Mouse (Mus musculus): ENCODE data around the gene Flot1. TPM values are rescaled to one million over a fixed set of nuclear protein-coding genes. Genes with fewer than 3 reads are reported as not detected.
A peak's percentile ranks its signal among the peaks of the same experiment; 100 is the strongest.

Flot1 gene
- total and polyA plus RNA-seq, 3 experiments: 38.1 to 64.1 TPM; not detected in 1

- H3K9ac ChIP-seq (ENCODE audit: control insufficient read depth, low read depth, low read length, poor library complexity, severe bottlenecking): peak overlapping the region; percentile 74
- peaks cover 0 to 5% of the 10 kb centered on the region in 2 experiments; a peak in 2 of 4 replicates for H3K36me3 ChIP-seq (ENCODE audit: control insufficient read depth in 1 of 2, insufficient read depth in 2 of 2, low read length in 2 of 2)
- H3K27me3 ChIP-seq (ENCODE audit: control insufficient read depth in 1 of 2, insufficient read depth in 2 of 2, low read length in 2 of 2): no peaks in the 10 kb centered on the region
- DNase-seq (ENCODE audit: low read depth, low spot score): peak; percentile 53
- no peaks in the 10 kb centered on the region for H3K9me3 ChIP-seq (replicated peaks; ENCODE audit: insufficient read depth, low read length)
- TF ChIP-seq BHLHE40 (IDR thresholded peaks at IDR 0.05; ENCODE audit: borderline replicate concordance, low read depth, low read length) (no peak), POLR2A (IDR thresholded peaks at IDR 0.05; ENCODE audit: control insufficient read depth in 1 of 2, insufficient read depth in 1 of 2, low read depth in 1 of 2, low read length in 2 of 2, poor library complexity in 1 of 2) (0 out of 4 replicates have a peak, but pooled peaks of 1 of the 2 experiments have one; percentile 22), ELF1 (IDR thresholded peaks at IDR 0.05; ENCODE audit: low read depth, low read length) (peak; percentile 60; the same call in 1 of the 2 replicates), ETS1 (IDR thresholded peaks at IDR 0.05; ENCODE audit: low read depth, low read length) (peak; percentile 14; the same call in 1 of the 2 replicates), CTCF (IDR thresholded peaks at IDR 0.05 in 2 of 3, conservative IDR thresholded peaks at IDR 0.05 in 1 of 3; ENCODE audit: control insufficient read depth in 1 of 3, insufficient read depth in 1 of 3, low read depth in 2 of 3, low read length in 3 of 3, poor library complexity in 1 of 3, severe bottlenecking in 1 of 3) (0 out of 6 replicates have a peak, but pooled peaks of 1 of the 3 experiments have one; percentile 3)
- H3K79me2 ChIP-seq (ENCODE audit: control insufficient read depth, insufficient read depth, low read length, poor library complexity): peaks cover 18% of the 10 kb centered on the region
- H3K4me3 ChIP-seq (ENCODE audit: control insufficient read depth in 1 of 2, insufficient read depth in 1 of 2, low read depth in 2 of 2, low read length in 2 of 2): peak overlapping the region; percentile 70
- H3K27ac ChIP-seq (ENCODE audit: control insufficient read depth, low read depth, low read length): peak overlapping the region; percentile 72
- H3K4me1 ChIP-seq (ENCODE audit: control insufficient read depth in 1 of 2, insufficient read depth in 2 of 2, low read length in 2 of 2): peaks cover 2 to 10% of the 10 kb centered on the region in 2 experiments; a peak in 3 of 4 replicates
Measured at GRCm38 (mm10) chr17:35868165-35868820, 45.3 kb downstream of the Flot1 start.

- H3K4me1 ChIP-seq (ENCODE audit: control insufficient read depth in 1 of 2, insufficient read depth in 2 of 2, low read length in 2 of 2): peaks cover 2 to 14% of the 10 kb centered on the region in 2 experiments; a peak in 3 of 4 replicates
- H3K27me3 ChIP-seq (ENCODE audit: control insufficient read depth in 1 of 2, insufficient read depth in 2 of 2, low read length in 2 of 2): no peaks in the 10 kb centered on the region
- no peak for TF ChIP-seq ZMIZ1 (IDR thresholded peaks at IDR 0.05; ENCODE audit: low read depth, low read length)
- TF ChIP-seq MXI1 (IDR thresholded peaks at IDR 0.05; ENCODE audit: low read depth, low read length): peak; percentile 24; the same call in 1 of the 2 replicates
- H3K9me3 ChIP-seq (replicated peaks; ENCODE audit: insufficient read depth, low read length): no peaks in the 10 kb centered on the region
- peaks cover 18% of the 10 kb centered on the region for H3K79me2 ChIP-seq (ENCODE audit: control insufficient read depth, insufficient read depth, low read length, poor library complexity)
- peak overlapping the region; percentile 74 for H3K9ac ChIP-seq (ENCODE audit: control insufficient read depth, low read depth, low read length, poor library complexity, severe bottlenecking)
- peaks cover 0 to 10% of the 10 kb centered on the region in 2 experiments; a peak in 2 of 4 replicates for H3K36me3 ChIP-seq (ENCODE audit: control insufficient read depth in 1 of 2, insufficient read depth in 2 of 2, low read length in 2 of 2)
- peak overlapping the region; percentile 72 for H3K27ac ChIP-seq (ENCODE audit: control insufficient read depth, low read depth, low read length)
- H3K4me3 ChIP-seq (ENCODE audit: control insufficient read depth in 1 of 2, insufficient read depth in 1 of 2, low read depth in 2 of 2, low read length in 2 of 2): peak overlapping the region; percentile 63 to 70
- DNase-seq (ENCODE audit: low read depth, low spot score): peak; percentile 34
Measured at GRCm38 (mm10) chr17:35868961-35869345, 45.9 kb downstream of the Flot1 start.

GRCm38 (mm10) chr17:35869346-35870067 is 46.5 kb downstream of the Flot1 start:
- Histone ChIP-seq H3K9ac (ENCODE audit: control insufficient read depth, low read depth, low read length, poor library complexity, severe bottlenecking) (peak overlapping the region; percentile 74), H3K79me2 (ENCODE audit: control insufficient read depth, insufficient read depth, low read length, poor library complexity) (peaks cover 18% of the 10 kb centered on the region), H3K27ac (ENCODE audit: control insufficient read depth, low read depth, low read length) (peak overlapping the region; percentile 88), H3K4me1 (ENCODE audit: control insufficient read depth in 1 of 2, insufficient read depth in 2 of 2, low read length in 2 of 2) (peaks cover 2 to 19% of the 10 kb centered on the region in 2 experiments; a peak in 3 of 4 replicates), H3K36me3 (ENCODE audit: control insufficient read depth in 1 of 2, insufficient read depth in 2 of 2, low read length in 2 of 2) (peaks cover 0 to 14% of the 10 kb centered on the region in 2 experiments; a peak in 2 of 4 replicates), H3K9me3 (replicated peaks; ENCODE audit: insufficient read depth, low read length) (no peaks in the 10 kb centered on the region), H3K27me3 (ENCODE audit: control insufficient read depth in 1 of 2, insufficient read depth in 2 of 2, low read length in 2 of 2) (no peaks in the 10 kb centered on the region), H3K4me3 (ENCODE audit: control insufficient read depth in 1 of 2, insufficient read depth in 1 of 2, low read depth in 2 of 2, low read length in 2 of 2) (peak overlapping the region; percentile 63 to 70)
- DNase-seq (ENCODE audit: low read depth, low spot score): peak; percentile 56
- TF ChIP-seq CHD2 (IDR thresholded peaks at IDR 0.05; ENCODE audit: low read length): peak; percentile 38
- TF ChIP-seq MAX (IDR thresholded peaks at IDR 0.05; ENCODE audit: low read length): 0 out of 2 replicates have a peak, but pooled peaks have one; percentile 1
- no peak for TF ChIP-seq RAD21 (IDR thresholded peaks at IDR 0.05; ENCODE audit: low read depth, low read length)
- 0 out of 2 replicates have a peak, but pooled peaks have one; percentile 7 for TF ChIP-seq POLR2AphosphoS2 (IDR thresholded peaks at IDR 0.05; ENCODE audit: low read length)
